Mouse (Mus musculus): Measurements from ENCODE around the gene Pkd2l1. TPM values are rescaled to one million over a fixed set of nuclear protein-coding genes. Genes with fewer than 3 reads are reported as not detected.
"Not testable (repeated sequence)": the region's sequence is repeated elsewhere in the genome, so short reads cannot be mapped to it uniquely, and the experiment has no call there.

Gene Pkd2l1
- total RNA-seq, 2 experiments from 2014 or later, result not detected

- ATAC-seq (replicated peaks; ENCODE audit: poor library complexity), result peak; percentile 85
These were observed 30.7 kb downstream of the Pkd2l1 start for GRCm38 (mm10) chr19:44161515-44161914.

DNA sequence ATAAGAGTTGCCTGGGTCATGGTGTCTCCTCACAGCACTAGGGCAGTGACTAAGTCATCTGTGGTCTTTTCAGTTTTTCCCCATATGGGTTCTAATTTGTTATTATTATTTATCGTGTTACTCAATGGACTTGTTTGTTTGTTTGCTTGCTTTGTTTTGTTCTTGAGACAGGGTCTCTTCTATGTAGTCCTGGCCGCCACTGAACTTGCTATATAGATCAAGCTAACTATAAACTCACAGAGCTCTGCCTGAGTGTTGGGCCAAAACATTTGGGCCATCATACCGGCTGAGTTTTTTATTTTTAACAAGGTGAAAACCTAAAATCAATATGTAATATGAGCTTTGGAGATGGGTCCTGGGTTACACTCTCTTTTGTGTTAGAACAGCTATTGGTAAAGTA lies 32.9 kb downstream of the Pkd2l1 start:
- ATAC-seq (replicated peaks; ENCODE audit: poor library complexity), result no peak

- ATAC-seq (replicated peaks; ENCODE audit: poor library complexity), result no peak
These were observed 35.2 kb downstream of the Pkd2l1 start for GRCm38 (mm10) chr19:44157005-44157404.

GRCm38 (mm10) chr19:44153781-44154180 lies 38.5 kb downstream of the Pkd2l1 start:
- no peak for ATAC-seq (replicated peaks; ENCODE audit: poor library complexity)

GRCm38 (mm10) chr19:44148991-44149390 lies 43.3 kb downstream of the Pkd2l1 start:
- no peak for ATAC-seq (replicated peaks; ENCODE audit: poor library complexity)

DNA sequence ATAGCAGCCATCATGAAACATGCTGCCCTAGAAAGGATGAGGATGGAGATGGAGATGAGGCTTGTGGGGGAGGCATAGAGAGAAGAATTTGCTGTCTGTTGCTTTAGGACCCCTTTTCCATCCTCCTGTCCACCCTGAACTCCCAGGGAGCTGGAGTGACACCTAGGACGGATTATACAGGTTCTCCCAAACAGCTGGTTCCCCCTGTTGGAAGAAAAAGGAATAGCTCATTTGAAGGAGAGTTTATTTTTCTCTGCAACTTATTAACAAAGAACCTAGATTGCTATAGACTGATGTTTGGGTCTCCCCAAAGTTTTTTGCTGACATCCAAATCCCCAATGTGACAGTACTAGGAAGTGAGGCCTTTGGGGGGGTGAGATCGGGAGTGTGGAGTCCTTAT lies 43.9 kb downstream of the Pkd2l1 start:
- no peak for ATAC-seq (replicated peaks; ENCODE audit: poor library complexity)

GRCm38 (mm10) chr19:44146951-44147350 lies 45.3 kb downstream of the Pkd2l1 start:
- no peak for ATAC-seq (replicated peaks; ENCODE audit: poor library complexity)

GRCm38 (mm10) chr19:44146568-44146879 lies 45.7 kb downstream of the Pkd2l1 start:
- ATAC-seq (replicated peaks; ENCODE audit: poor library complexity), result peak; percentile 9; the same call in 1 of the 2 replicates

- peak; percentile 87 for ATAC-seq (replicated peaks; ENCODE audit: poor library complexity)
These were observed 46.3 kb downstream of the Pkd2l1 start, which contains the start of gene Bloc1s2 for GRCm38 (mm10) chr19:44145702-44146567. TSS of gene Bloc1s2 (minus strand) at chr19:44146446.

DNA sequence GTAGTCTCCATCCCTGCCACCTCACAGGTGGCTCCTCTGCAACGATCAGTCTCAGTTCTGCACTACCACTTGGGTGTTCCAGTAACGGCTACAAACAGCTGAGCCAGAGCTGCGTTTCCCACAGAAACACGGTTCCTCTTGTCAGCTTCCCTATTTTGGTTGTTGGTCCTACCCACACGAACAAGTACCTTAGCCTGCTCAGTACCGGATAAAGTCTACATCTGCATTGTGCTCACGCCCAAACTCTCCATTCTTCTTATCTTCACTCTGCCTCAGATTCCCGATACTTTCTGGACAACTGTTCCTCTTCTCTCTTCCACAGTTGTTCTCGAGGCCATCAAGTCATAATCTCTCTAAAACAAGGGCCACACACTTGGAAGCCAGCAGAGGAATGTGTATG lies 47.9 kb downstream of the Pkd2l1 start:
- ATAC-seq (replicated peaks; ENCODE audit: poor library complexity), result peak; percentile 50

- ATAC-seq (replicated peaks; ENCODE audit: poor library complexity), result no peak
These were observed 56.2 kb downstream of the Pkd2l1 start for GRCm38 (mm10) chr19:44135960-44136485.

DNA sequence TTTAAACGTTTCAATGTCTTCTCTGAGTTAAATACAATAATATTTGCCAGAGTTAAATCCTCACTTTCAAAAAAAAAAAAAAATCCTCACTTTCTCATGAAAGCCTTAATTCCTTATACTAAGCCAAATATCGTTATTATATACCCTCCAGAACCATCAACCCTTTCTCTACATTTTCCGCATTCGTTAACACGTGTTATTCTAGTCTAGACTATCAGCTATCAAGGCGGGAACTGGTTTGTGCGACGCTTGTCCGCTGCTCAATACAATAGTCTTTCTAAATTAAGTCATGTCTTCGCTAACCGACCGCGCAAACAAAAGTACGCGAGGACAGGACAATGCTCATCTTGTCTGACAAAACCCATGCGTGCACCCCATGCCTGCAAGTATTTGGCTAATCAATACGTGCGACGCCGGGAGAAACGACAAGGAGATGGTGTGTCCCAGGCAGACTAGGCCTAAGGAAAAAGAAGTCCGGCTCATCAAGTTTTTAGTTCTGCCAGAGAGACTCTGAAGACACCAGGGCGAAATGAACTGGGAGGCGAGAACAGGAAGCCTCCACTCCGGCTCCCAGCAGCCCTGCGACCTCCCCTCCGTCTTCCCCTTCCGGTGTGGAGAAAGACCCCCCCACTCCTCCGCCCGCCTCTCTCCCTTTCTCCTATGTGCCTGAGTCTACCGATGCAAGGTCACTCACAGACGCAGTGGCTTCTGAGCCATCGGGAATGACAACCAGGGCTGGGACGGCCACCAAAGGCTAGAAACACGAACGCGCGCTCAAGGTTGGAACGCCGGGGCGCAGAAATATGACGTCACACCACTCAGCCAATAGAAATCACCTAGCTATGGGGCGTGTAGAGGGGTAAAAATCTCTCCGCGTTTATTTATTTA lies 56.9 kb downstream of the Pkd2l1 start, which contains the start of gene Cwf19l1:
Gene Cwf19l1 (minus strand): TSS at position 805 of the 888 bp plus-strand sequence.
- peak; percentile 93 for ATAC-seq (replicated peaks; ENCODE audit: poor library complexity)

- no peak for ATAC-seq (replicated peaks; ENCODE audit: poor library complexity)
These were observed 59.3 kb downstream of the Pkd2l1 start for GRCm38 (mm10) chr19:44132917-44133316.

DNA sequence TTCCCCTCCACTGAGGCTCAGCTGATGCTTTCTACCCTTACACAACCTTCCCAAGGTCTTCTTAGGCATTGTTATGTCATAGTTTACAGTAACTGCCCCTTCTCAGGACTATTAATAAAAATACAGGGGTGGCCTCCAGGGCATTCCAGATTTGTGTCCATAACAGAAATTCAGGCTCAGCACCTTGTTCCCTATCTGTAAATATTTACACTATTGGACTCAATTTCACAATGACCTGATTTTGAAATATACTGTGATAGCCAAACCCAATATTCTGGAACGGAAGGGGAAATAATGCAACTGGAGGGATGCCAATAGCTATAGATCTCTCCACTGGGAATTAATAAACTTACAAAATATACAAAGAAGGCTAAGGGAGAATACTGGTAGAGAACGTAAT lies 63.7 kb downstream of the Pkd2l1 start:
- ATAC-seq (replicated peaks; ENCODE audit: poor library complexity), result no peak

GRCm38 (mm10) chr19:44127729-44128497 lies 64.3 kb downstream of the Pkd2l1 start:
- ATAC-seq (replicated peaks; ENCODE audit: poor library complexity), result no peak

- no peak for ATAC-seq (replicated peaks; ENCODE audit: poor library complexity)
These were observed 71.1 kb downstream of the Pkd2l1 start for GRCm38 (mm10) chr19:44121137-44121536.

GRCm38 (mm10) chr19:44120686-44121085 lies 71.6 kb downstream of the Pkd2l1 start:
- not testable (repeated sequence) for ATAC-seq (replicated peaks; ENCODE audit: poor library complexity)

- ATAC-seq (replicated peaks; ENCODE audit: poor library complexity), result no peak
These were observed 74.4 kb downstream of the Pkd2l1 start for GRCm38 (mm10) chr19:44117793-44118192.

GRCm38 (mm10) chr19:44111706-44112105 lies 80.5 kb downstream of the Pkd2l1 start:
- peak; percentile 46 for ATAC-seq (replicated peaks; ENCODE audit: poor library complexity)

DNA sequence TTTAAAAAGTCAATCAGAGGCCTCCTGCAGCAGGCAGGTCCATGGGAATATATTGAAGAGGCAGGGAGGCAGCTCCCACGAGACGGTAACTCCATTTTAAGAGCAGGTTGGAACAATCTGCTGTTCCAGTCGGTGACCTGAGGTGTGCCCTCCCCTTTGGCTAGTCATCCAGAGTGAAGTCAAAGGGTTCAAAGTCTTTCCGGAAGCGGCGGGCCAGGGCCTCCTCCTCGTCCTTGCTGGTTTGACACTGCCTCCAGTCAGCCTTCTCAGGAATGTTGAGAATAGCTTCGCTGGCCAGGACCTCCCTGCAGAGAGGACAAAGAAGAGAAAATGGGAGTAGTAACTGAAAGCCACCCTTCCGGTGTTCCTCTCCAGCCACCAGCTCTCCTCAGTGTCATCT lies 81.9 kb downstream of the Pkd2l1 start:
- ATAC-seq (replicated peaks; ENCODE audit: poor library complexity), result no peak

GRCm38 (mm10) chr19:44108996-44109395 lies 83.2 kb downstream of the Pkd2l1 start:
- no peak for ATAC-seq (replicated peaks; ENCODE audit: poor library complexity)

Data from megakaryocyte progenitor cell, adult 5-6 weeks (primary cell).